Mouse (Mus musculus): ENCODE data around the gene Il4.

The Il4 gene

DNA sequence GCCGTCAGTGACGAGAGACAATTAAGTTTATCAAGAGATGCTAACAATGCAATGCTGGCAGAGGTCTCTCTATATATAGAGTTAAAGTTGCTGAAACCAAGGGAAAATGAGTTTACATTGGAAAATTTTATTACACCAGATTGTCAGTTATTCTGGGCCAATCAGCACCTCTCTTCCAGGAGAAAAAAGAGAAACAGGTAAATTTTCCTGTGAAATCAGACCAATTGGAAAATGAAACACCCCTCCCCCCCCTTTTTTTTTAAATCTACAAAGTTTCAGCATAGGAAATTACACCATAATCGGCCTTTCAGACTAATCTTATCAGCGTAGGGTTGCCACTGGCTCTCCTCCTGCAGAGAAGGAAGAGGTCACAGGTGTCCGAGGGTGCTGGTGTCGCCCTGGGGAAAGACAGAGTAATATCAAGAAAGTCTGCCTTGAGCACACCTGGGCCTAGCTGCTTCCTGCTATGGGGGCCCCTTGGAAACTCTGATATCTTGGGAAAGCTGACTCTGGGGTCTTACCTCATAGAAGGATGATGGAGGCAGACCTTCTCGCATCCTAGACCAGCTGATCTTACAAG, at the start of gene Il4:
Il4 (minus strand) TSS at position 51 of the 580 bp plus-strand sequence.
- DNase-seq (ENCODE audit: low spot score in 2 of 2), result no peak

- DNase-seq (ENCODE audit: low spot score in 2 of 2), result no peak
These were observed 45.6 kb upstream of the Il4 start for GRCm38 (mm10) chr11:53664091-53664490.

DNA sequence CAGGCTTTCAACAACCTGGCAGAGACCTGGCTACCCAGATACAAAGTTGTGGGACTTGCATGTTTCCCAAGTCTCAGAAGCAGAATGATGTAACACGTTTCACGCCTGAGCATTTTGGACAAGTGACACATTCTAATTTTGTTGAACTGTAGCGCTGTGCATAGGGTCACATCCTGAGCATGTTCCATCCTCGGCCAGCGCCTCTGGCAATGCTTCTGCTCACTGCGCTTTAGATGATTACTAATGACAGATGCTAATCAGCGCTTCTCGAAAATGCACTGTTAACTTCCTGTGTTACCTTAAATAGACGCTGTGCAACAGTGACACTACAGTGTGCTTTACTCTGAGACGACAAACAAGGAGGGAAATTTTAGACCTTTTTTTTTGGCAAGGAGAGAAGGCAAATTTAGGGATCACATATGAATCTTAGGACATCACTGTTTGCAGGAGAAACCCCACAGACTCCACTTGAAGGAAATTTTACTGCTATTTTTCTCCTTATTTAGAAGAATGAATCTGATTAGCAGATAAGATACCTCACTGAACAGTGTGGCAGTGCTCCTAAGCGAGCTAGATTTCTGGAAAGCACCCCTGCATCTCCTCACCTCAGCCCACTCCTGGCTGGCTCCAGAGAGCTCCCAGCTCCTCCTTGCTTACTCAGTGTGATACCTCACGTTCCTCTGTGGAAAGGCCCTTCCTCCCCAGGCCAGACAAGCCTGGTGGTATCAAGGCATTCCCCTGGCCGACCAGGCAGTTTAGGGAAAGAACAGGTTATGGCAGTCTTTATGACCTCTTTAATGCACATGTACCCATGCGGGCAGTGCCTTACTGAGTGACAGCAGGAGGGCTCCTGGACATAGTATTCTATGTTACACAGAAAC, 44.6 kb upstream of the Il4 start:
- no peak for DNase-seq (ENCODE audit: low spot score in 2 of 2)

GRCm38 (mm10) chr11:53657828-53658227, 39.4 kb upstream of the Il4 start:
- DNase-seq (ENCODE audit: low spot score in 2 of 2), result no peak

DNA sequence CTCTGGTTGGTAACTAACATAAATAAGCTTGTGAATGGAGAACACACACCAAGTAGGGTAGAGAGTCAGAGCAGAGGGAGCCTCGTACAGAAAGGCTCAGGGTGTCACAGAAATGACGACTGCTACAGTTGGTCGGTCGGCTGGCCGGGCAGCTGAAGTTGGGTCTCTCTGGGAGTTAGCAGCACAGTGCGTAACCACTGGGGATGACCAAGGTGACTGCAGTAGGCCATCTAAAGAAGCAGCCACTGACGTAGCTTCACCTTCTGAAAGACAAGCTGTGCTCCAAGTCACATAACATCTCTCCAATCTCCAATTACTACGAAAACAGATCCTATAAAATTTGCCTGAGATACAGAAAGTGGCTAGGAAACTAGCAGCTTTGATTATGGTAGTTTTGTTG, 38.9 kb upstream of the Il4 start:
- DNase-seq (ENCODE audit: low spot score in 2 of 2), result no peak

- peak in 1 of 2 experiments; percentile 8 for DNase-seq (ENCODE audit: low spot score in 2 of 2)
These were observed 38.2 kb upstream of the Il4 start for GRCm38 (mm10) chr11:53656558-53657202.

DNA sequence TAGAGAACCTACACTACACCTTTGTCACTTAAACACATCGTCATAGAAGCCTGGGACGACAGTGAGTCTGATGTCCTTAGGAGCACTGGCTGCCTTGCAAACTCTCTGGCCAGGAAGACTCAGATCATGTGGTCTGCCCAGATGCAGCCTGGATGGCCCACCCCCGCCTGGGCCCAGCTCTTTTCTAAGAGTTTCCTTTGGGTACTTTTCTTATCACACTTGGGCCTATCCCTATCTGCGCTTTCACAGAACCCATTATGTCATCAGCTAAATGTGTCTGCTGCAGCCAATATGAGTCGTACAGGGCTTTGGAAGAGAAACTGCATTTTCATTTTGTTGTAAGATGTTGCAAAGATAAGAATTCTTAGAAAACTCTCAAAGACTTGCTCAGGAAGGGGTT, 36.6 kb upstream of the Il4 start:
- no peak for DNase-seq (ENCODE audit: low spot score in 2 of 2)

- no peak for DNase-seq (ENCODE audit: low spot score in 2 of 2)
These were observed 34.0 kb upstream of the Il4 start for GRCm38 (mm10) chr11:53652427-53652826.

- DNase-seq (ENCODE audit: low spot score in 2 of 2), result no peak
These were observed 33.0 kb upstream of the Il4 start for GRCm38 (mm10) chr11:53651441-53651840.

DNA sequence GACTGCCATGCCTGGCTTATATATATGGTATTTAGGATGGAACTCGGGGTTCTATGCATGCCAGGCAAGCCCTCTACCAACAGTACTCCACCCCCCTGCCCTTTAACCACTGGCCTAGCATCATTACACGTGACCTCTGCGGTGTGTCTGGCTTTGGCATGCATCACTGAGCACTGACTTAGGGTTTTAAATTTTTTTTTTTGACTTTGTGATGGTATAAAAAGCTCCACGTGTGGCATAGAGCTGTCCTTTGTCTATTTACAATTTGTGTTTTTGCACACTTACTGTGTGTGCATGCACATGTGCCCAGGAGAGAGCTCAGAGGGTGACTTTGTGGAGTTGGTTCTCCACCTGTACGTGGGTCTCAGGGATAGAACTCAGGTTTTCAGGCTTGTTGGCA, 25.5 kb upstream of the Il4 start:
- no peak for DNase-seq (ENCODE audit: low spot score in 2 of 2)

- no peak for DNase-seq (ENCODE audit: low spot score in 2 of 2)
These were observed 24.3 kb upstream of the Il4 start for GRCm38 (mm10) chr11:53642744-53643279.

- no peak for DNase-seq (ENCODE audit: low spot score in 2 of 2)
These were observed 19.4 kb upstream of the Il4 start for GRCm38 (mm10) chr11:53637803-53638260.

DNA sequence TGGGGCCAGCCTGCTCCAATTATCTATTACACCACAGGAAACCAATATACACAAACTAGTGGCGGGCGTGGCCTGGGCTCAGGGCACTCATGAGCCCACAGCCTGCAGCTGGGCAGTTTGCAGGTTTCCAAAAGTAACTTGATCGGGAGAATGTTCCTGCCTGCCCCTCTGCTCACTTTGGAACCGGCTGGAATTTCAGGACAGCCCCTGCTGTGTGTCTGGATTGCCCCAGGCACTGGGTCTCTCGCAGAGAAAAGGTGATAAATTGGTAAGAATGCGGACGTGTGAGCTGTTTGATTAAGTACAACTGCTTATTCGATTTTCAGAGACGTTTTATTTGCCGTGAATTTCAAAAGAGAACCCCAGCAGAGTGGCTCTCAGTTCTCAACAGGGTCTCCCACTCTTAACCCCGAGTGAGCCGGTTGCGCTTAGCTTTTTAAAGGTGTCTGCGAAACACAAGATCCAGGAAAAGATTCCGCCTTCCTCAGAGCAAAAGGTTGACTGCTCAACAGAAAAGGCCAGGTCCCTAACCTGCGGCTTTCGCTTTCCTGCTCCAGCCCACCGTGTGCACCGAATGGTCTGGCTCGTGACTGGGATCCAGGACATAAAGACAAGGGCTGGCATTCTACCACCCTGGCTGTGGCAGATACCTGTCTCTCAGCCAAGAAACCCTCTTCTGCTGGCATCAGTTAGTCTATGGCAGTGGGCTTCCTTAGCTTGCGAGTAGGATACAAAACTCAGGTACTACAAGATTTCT, 18.8 kb upstream of the Il4 start:
- no peak for DNase-seq (ENCODE audit: low spot score in 2 of 2)

GRCm38 (mm10) chr11:53636183-53636646, 17.7 kb upstream of the Il4 start:
- DNase-seq (ENCODE audit: low spot score in 2 of 2), result peak in 1 of 2 experiments; percentile 17

- no peak for DNase-seq (ENCODE audit: low spot score in 2 of 2)
These were observed 17.2 kb upstream of the Il4 start for GRCm38 (mm10) chr11:53635590-53636182.

DNA sequence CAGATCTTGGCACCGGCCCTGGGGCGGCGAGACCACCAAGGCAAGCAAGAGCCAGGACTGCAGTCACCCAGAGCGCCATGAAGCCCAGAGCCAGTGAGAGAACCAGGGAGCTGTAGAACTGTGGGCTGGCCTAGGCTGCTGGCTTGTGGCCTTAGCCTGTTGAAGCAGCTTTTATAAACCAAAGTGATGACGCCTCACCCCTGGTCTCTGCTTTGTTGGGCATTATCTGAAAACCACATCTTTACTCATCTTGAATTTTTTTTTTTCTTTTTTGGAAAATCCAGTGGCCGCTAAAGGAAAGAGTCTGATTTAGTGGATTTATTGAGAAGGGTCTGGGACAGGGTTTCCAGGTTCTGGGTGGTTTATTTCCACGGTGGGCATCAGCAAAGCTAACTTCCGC, 16.1 kb upstream of the Il4 start, which contains the start of gene Il13:
Il13 (minus strand) TSS at position 147 of the 400 bp plus-strand sequence.
- DNase-seq (ENCODE audit: low spot score in 2 of 2), result no peak

- DNase-seq (ENCODE audit: low spot score in 2 of 2), result no peak
These were observed 15.2 kb upstream of the Il4 start for GRCm38 (mm10) chr11:53633644-53634043.

- DNase-seq (ENCODE audit: low spot score in 2 of 2), result no peak
These were observed 13.8 kb upstream of the Il4 start for GRCm38 (mm10) chr11:53632122-53632733.

DNA sequence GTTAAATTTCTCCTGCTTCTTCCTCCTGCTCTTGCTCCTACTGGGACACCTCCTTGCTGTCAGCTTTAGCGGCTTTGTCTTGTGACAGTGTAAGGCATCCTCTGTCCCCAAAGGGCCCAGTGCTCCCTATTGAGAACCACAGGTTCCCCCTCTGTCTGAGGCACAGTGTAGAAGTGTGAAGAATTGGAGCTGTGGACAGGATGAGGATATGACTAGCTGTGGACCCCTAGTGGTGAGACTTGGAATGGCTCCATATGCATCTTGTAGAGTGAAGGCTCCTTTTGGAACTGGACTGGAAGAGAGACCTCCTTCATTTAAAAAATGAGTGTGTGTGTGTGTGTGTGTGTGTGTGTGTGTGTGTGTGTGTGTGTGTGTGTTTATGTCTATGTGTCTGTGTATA, 9.4 kb upstream of the Il4 start:
- peak; percentile 38 to 48 for DNase-seq (ENCODE audit: low spot score in 2 of 2)

DNA sequence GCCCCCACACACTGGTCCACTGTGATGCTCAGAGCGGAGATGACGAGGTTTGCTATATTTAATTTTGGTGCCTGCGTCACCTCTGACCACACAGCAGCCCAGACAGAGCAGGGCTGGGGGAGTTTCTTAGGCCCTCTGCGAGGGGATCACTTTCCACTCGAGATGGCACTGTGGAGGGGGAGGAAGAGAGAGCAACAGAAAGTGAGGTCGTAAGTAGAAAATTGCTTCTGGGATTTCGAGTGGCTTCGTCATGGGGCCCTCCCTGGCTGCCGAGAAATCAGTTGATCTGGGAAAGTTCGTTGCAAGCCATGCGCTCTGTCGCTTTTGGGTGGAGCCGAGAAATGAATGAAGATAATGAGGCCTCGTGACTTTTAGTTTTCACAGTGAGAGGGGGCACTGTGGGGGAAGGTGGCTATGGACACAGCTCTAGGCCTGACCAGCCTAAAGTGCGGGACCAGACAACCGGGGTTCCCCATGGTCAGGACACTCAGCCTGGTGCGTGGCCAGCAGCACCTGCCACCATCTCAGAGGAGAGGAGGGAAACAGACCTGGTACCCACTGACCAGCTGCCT, 8.4 kb upstream of the Il4 start:
- no peak for DNase-seq (ENCODE audit: low spot score in 2 of 2)
